Mouse (Mus musculus): ENCODE results near the gene Guca2b. TPM values are rescaled to one million over a fixed set of nuclear protein-coding genes. Genes with fewer than 3 reads are reported as not detected.

The Guca2b gene
- polyA plus RNA-seq (2015; fragmentation: Nextera tagmentation; extraction: Ambion mirVana) = 2.8 and 3.1 TPM in 2 replicates

DNA sequence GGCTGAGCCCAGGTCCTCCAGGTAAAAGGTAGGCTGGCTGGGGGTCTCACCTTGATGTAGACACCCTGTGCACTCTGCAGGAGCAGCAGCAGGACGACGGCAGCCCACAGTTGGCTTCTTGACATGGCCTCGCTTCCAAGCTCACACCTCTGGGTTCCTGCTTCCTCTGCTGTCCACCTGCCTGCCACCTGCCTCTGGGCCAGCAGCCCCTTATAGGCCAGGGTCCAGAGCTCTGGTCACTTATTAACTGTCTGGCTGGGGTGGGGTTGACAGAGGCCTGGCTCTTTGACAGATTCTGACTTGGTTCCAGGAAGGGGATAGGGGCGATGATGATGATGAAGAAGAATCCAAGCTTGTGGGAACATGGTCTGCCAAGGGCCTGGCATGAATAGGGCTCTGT is at the start of gene Guca2b:
TSS of gene Guca2b (minus strand) at position 224 of the 400 bp plus-strand sequence.
- H3K36me3 ChIP-seq = no peaks in the 10 kb centered on the region
- no peak within 1 kb of the TSS for H3K27ac ChIP-seq
- ATAC-seq (replicated peaks; ENCODE audit: low FRiP score) = 0 out of 2 replicates have a peak, but pooled peaks have one; percentile 12
- 83% methylated on average over 4 of the region's 4 CpGs for WGBS
- H3K27me3 ChIP-seq = no peaks in the 10 kb centered on the region
- no peak within 1 kb of the TSS for H3K4me3 ChIP-seq (replicated peaks)
- no peaks in the 10 kb centered on the region for H3K9me3 ChIP-seq (replicated peaks)
- 0 out of 2 replicates have a peak, but pooled peaks cover 5% of the 10 kb centered on the region for H3K4me1 ChIP-seq
- no peak within 1 kb of the TSS for H3K4me2 ChIP-seq
- H3K9ac ChIP-seq = no peak within 1 kb of the TSS

GRCm38 (mm10) chr4:119707751-119708150 is 49.0 kb upstream of the Guca2b start:
- Histone ChIP-seq H3K9me3 (replicated peaks) (no peaks in the 10 kb centered on the region), H3K27ac (no peak overlapping the region), H3K4me1 (peaks cover 3% of the 10 kb centered on the region; the same call in 1 of the 2 replicates), H3K36me3 (no peaks in the 10 kb centered on the region), H3K4me3 (replicated peaks) (no peak overlapping the region), H3K27me3 (no peaks in the 10 kb centered on the region), H3K4me2 (no peak overlapping the region), H3K9ac (no peak overlapping the region)
- WGBS = 8% methylated on average over 3 of the region's 3 CpGs
- ATAC-seq (replicated peaks; ENCODE audit: low FRiP score) = no peak; the same call in 1 of the 2 replicates

DNA sequence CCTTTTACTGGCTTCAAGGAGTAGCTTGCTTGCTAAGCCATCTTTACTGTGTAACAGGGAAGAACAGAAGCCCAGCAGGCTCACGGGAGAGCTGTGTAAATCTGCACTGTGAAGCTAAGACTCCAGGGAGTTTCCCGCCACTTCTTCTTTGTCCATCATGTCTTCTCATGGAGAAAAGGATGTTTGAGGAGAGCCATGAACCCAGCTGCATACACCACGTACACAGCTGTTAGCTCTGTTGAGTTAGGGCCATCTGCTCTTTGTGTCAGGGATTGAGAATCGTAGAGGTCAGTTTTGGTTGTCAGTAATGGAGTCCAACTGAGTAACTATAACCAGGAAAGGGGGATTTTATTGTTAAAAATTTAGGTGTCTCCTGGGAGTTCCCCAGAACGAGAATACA is 48.6 kb upstream of the Guca2b start:
- Histone ChIP-seq H3K4me3 (replicated peaks) (no peak overlapping the region), H3K36me3 (no peaks in the 10 kb centered on the region), H3K9ac (no peak overlapping the region), H3K4me1 (peaks cover 3% of the 10 kb centered on the region; the same call in 1 of the 2 replicates), H3K9me3 (replicated peaks) (no peaks in the 10 kb centered on the region), H3K27ac (no peak overlapping the region), H3K4me2 (no peak overlapping the region), H3K27me3 (no peaks in the 10 kb centered on the region)
- WGBS = 57% methylated on average over 5 of the region's 5 CpGs
- no peak for ATAC-seq (replicated peaks; ENCODE audit: low FRiP score)

GRCm38 (mm10) chr4:119703965-119704364 is 45.2 kb upstream of the Guca2b start:
- no peak overlapping the region for H3K27ac ChIP-seq
- H3K36me3 ChIP-seq = no peaks in the 10 kb centered on the region
- no peaks in the 10 kb centered on the region for H3K9me3 ChIP-seq (replicated peaks)
- H3K4me1 ChIP-seq = peaks cover 3% of the 10 kb centered on the region; the same call in 1 of the 2 replicates
- no peak overlapping the region for H3K4me2 ChIP-seq
- no peak overlapping the region for H3K4me3 ChIP-seq (replicated peaks)
- no peaks in the 10 kb centered on the region for H3K27me3 ChIP-seq
- no peak overlapping the region for H3K9ac ChIP-seq
- ATAC-seq (replicated peaks; ENCODE audit: low FRiP score) = no peak
- WGBS = 88% methylated on average over 8 of the region's 8 CpGs

DNA sequence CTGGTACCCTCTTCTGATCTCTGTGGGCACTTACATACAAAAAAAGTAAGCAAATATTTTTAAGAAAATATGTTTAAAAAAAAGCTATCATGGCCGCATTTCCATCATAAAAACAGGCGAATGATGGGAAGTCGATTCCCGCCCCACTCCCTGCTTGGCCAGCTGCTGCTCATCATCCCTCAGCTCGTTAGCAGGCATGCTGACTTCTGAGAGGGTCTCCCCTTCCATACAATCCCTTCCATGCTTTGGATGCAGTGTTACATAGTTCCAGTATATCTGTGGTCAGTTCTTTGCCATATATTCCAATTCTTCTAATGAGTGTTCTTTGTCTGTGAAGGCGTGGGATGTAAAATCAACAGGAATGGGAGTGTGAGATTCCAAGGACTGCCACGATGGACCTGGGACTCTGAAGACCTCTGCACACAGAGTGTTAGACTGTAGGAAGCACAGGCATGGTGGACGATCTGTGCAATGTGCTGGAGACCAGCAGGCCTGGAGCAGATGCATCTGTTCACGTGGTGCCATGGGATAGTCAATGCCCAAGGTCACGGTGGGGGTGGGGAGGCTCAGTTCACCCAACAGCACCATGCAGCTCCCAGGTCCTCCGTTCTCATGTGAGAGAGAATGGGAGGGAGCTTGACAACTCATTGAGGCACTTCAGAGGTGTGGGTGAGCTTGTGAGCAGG is 42.7 kb upstream of the Guca2b start:
- no peak overlapping the region for H3K4me3 ChIP-seq (replicated peaks)
- H3K9ac ChIP-seq = no peak overlapping the region
- H3K27me3 ChIP-seq = no peaks in the 10 kb centered on the region
- 87% methylated on average over 11 of the region's 11 CpGs for WGBS
- no peak for ATAC-seq (replicated peaks; ENCODE audit: low FRiP score)
- H3K27ac ChIP-seq = no peak overlapping the region
- H3K4me2 ChIP-seq = no peak overlapping the region
- H3K9me3 ChIP-seq (replicated peaks) = no peaks in the 10 kb centered on the region
- H3K4me1 ChIP-seq = no peaks in the 10 kb centered on the region
- no peaks in the 10 kb centered on the region for H3K36me3 ChIP-seq

DNA sequence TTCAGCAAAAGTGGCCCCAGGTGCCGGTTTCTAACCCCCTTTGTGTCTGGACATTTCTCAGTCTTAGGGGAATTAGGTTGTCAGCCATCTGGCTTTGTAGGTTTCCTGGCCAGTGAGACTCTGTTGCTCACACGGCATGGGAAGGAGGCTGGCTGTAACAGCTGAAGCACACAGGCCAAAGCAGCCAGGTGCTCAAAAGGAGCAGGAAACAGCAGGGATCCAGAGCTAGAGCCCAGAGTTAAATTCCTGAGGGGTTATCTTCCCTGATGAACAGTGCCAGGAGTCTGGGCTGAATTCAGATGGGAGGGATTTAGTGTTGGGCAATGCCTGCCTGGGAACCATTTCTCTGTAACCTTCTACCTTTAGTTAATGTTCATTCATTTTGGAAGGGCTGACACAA is 39.6 kb upstream of the Guca2b start:
- Histone ChIP-seq H3K4me1 (no peaks in the 10 kb centered on the region), H3K36me3 (no peaks in the 10 kb centered on the region), H3K9ac (no peak overlapping the region), H3K27me3 (no peaks in the 10 kb centered on the region), H3K4me3 (replicated peaks) (no peak overlapping the region), H3K9me3 (replicated peaks) (no peaks in the 10 kb centered on the region), H3K4me2 (no peak overlapping the region), H3K27ac (no peak overlapping the region)
- no peak for ATAC-seq (replicated peaks; ENCODE audit: low FRiP score)
- WGBS = 51% methylated on average over 2 of the region's 2 CpGs

GRCm38 (mm10) chr4:119685746-119686145 is 27.0 kb upstream of the Guca2b start:
- H3K4me3 ChIP-seq (replicated peaks) = no peak overlapping the region
- H3K4me1 ChIP-seq = no peaks in the 10 kb centered on the region
- ATAC-seq (replicated peaks; ENCODE audit: low FRiP score) = no peak
- H3K4me2 ChIP-seq = no peak overlapping the region
- no peaks in the 10 kb centered on the region for H3K27me3 ChIP-seq
- 92% methylated on average over 2 of the region's 2 CpGs for WGBS
- H3K27ac ChIP-seq = no peak overlapping the region
- H3K9me3 ChIP-seq (replicated peaks) = no peaks in the 10 kb centered on the region
- H3K9ac ChIP-seq = no peak overlapping the region
- H3K36me3 ChIP-seq = no peaks in the 10 kb centered on the region

DNA sequence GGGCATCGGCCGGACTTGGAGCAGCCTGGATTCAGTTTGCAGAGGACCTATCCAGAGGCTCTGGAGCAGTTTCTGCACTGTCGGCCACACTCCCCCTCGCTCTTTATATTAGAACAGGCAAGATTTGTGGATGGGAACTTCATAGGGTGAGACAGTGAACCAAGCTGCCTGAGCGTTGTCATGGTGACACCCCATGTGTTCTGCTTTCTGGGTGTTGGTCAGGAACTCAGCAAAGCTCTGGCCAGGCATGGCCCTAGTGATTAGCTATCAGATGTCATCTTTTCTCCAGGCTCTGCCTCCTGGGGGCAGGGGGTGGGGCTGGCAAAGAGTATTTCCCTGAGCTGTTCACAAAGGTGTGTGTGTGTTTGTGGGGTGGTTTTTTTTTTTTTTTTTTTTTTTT is 23.8 kb upstream of the Guca2b start:
- Histone ChIP-seq H3K27me3 (no peaks in the 10 kb centered on the region), H3K27ac (no peak overlapping the region), H3K4me1 (no peaks in the 10 kb centered on the region), H3K4me2 (no peak overlapping the region), H3K9me3 (replicated peaks) (no peaks in the 10 kb centered on the region), H3K4me3 (replicated peaks) (no peak overlapping the region), H3K9ac (no peak overlapping the region), H3K36me3 (no peaks in the 10 kb centered on the region)
- 44% methylated on average over 5 of the region's 5 CpGs for WGBS
- 0 out of 2 replicates have a peak, but pooled peaks have one; percentile 62 for ATAC-seq (replicated peaks; ENCODE audit: low FRiP score)

GRCm38 (mm10) chr4:119672685-119673084 is 13.9 kb upstream of the Guca2b start:
- peaks cover 13% of the 10 kb centered on the region for H3K4me1 ChIP-seq
- ATAC-seq (replicated peaks; ENCODE audit: low FRiP score) = no peak
- H3K27ac ChIP-seq = no peak overlapping the region
- no peaks in the 10 kb centered on the region; the same call in 1 of the 2 replicates for H3K27me3 ChIP-seq
- H3K36me3 ChIP-seq = no peaks in the 10 kb centered on the region
- H3K4me2 ChIP-seq = no peak overlapping the region
- no peak overlapping the region for H3K9ac ChIP-seq
- no peak overlapping the region for H3K4me3 ChIP-seq (replicated peaks)
- no peaks in the 10 kb centered on the region for H3K9me3 ChIP-seq (replicated peaks)
- WGBS = 44% methylated on average over 5 of the region's 5 CpGs

DNA sequence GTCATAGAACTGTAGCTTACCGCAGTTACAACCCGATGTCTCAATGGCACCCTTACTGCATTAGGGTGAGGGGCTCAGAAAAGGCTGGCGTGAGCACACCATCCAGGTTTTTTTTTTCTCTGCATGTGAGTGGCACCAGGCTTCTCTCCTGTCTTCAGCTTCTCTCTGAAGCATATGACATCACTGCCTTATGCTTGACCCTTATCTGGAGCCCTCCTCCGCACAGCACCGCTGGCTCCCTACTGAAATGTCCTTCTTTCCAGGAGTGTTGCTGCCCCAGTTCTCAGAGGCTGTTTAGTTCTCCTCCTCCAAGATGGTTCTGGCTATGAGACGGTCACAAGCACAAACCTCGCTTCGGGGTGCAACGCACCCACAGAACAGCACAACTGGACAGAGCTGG is 12.4 kb upstream of the Guca2b start:
- H3K4me1 ChIP-seq = peaks cover 12% of the 10 kb centered on the region
- 85% methylated on average over 9 of the region's 9 CpGs for WGBS
- no peak overlapping the region for H3K4me3 ChIP-seq (replicated peaks)
- H3K27me3 ChIP-seq = no peaks in the 10 kb centered on the region; the same call in 1 of the 2 replicates
- no peak overlapping the region for H3K9ac ChIP-seq
- H3K9me3 ChIP-seq (replicated peaks) = no peaks in the 10 kb centered on the region
- H3K4me2 ChIP-seq = no peak overlapping the region
- no peak overlapping the region for H3K27ac ChIP-seq
- no peaks in the 10 kb centered on the region for H3K36me3 ChIP-seq
- ATAC-seq (replicated peaks; ENCODE audit: low FRiP score) = no peak

DNA sequence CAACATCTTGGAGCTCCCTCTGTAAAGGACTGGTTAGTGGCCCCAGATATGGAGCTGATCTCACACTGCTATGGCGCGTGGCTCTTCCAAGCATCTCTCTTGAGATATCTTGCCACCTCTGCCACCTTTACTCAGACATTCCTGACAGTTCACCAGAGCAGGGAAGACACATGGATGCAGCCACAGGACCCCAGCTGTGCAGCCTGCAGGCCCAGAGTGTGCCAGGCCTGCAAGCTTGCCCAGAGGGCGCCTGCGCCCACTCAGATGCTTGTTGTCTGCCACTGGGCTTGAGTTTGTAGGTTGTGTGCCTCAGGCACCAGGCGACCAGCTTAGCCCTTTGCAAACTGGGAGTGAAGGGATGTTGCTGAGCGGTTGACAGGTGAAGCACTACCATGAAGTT is 12.0 kb upstream of the Guca2b start:
- WGBS = 88% methylated on average over 6 of the region's 6 CpGs
- Histone ChIP-seq H3K4me1 (peaks cover 15% of the 10 kb centered on the region), H3K4me2 (no peak overlapping the region), H3K9me3 (replicated peaks) (no peaks in the 10 kb centered on the region), H3K27ac (no peak overlapping the region), H3K36me3 (no peaks in the 10 kb centered on the region), H3K4me3 (replicated peaks) (no peak overlapping the region), H3K9ac (no peak overlapping the region), H3K27me3 (no peaks in the 10 kb centered on the region; the same call in 1 of the 2 replicates)
- ATAC-seq (replicated peaks; ENCODE audit: low FRiP score) = no peak

GRCm38 (mm10) chr4:119670210-119670555 is 11.4 kb upstream of the Guca2b start:
- Histone ChIP-seq H3K27ac (no peak overlapping the region), H3K4me1 (peaks cover 15% of the 10 kb centered on the region), H3K9me3 (replicated peaks) (no peaks in the 10 kb centered on the region), H3K9ac (no peak overlapping the region), H3K36me3 (no peaks in the 10 kb centered on the region), H3K4me3 (replicated peaks) (no peak overlapping the region), H3K4me2 (no peak overlapping the region), H3K27me3 (no peaks in the 10 kb centered on the region; the same call in 1 of the 2 replicates)
- no peak for ATAC-seq (replicated peaks; ENCODE audit: low FRiP score)
- 56% methylated on average over 7 of the region's 7 CpGs for WGBS

All from kidney, embryonic 15.5 days (tissue).